Mouse (Mus musculus): ENCODE data around the gene Coq5. TPM values are rescaled to one million over a fixed set of nuclear protein-coding genes. Genes with fewer than 3 reads are reported as not detected.

Gene Coq5
- total RNA-seq, 2 experiments from 2014 or later, result 40.9 to 42.6 TPM

DNA sequence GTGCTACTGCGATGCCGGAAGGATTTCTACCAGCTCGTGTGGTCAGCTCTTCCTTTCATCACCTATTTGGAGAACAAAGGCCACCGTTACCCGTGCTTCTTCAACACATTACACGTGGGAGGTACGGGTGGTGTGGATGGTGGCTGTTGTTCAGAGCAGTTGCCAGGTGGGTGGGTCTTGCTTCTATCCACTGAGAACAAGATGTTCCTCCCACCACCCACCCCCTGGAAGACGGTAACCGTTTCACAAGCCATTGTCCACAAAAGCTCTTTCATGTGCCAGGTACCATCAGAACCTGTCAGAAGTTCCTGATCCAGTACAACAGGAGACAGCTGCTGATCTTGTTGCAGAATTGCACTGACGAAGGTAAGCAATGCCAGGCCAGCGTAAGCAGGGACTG lies 39.3 kb upstream of the Coq5 start:
- DNase-seq (ENCODE audit: low spot score in 2 of 2), result peak in 1 of 2 experiments; percentile 39
- no peak for TF ChIP-seq CTCF (conservative IDR thresholded peaks at IDR 0.05)
- Histone ChIP-seq H3K27ac (peak overlapping the region; percentile 93), H3K4me3 (peak overlapping the region; percentile 98)

DNA sequence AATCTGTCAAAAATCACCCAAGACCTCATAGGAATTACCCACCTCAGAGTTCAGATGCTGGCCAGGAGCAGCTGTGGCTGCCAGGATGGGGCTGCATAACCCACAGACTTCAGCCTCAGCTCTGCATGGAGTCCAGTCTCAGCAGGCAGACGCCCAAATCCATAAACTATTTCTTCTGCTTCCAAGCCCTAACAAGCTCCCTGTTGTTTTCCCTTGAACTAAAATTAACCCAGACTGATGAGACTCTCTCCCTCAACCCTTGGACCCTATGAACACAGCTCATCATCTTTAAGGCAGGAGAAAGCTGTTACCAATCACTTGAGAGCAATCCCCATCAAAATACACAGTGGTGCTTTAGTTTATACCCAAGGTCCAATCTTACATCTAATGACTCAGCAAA lies 24.0 kb upstream of the Coq5 start:
- TF ChIP-seq CTCF (conservative IDR thresholded peaks at IDR 0.05), result no peak
- no peak for DNase-seq (ENCODE audit: low spot score in 2 of 2)
- Histone ChIP-seq H3K27ac (no peak overlapping the region), H3K4me3 (no peak overlapping the region)

GRCm38 (mm10) chr5:115256909-115257546 lies 22.4 kb upstream of the Coq5 start:
- TF ChIP-seq CTCF (conservative IDR thresholded peaks at IDR 0.05), result no peak
- no peak for DNase-seq (ENCODE audit: low spot score in 2 of 2)
- H3K27ac ChIP-seq, result no peak overlapping the region

GRCm38 (mm10) chr5:115260356-115260755 lies 19.1 kb upstream of the Coq5 start:
- no peak overlapping the region for H3K4me3 ChIP-seq
- TF ChIP-seq CTCF (conservative IDR thresholded peaks at IDR 0.05), result no peak
- DNase-seq (ENCODE audit: low spot score in 2 of 2), result no peak

More at GRCm38 (mm10) chr5:115256909-115257546, 22.4 kb upstream of the Coq5 start:
- no peak overlapping the region for H3K4me3 ChIP-seq

GRCm38 (mm10) chr5:115261141-115261540 lies 18.3 kb upstream of the Coq5 start:
- DNase-seq (ENCODE audit: low spot score in 2 of 2), result no peak
- H3K27ac ChIP-seq, result no peak overlapping the region
- no peak overlapping the region for H3K4me3 ChIP-seq
- TF ChIP-seq CTCF (conservative IDR thresholded peaks at IDR 0.05), result no peak

More at GRCm38 (mm10) chr5:115260356-115260755, 19.1 kb upstream of the Coq5 start:
- H3K27ac ChIP-seq, result no peak overlapping the region

- TF ChIP-seq CTCF (conservative IDR thresholded peaks at IDR 0.05), result no peak
- Histone ChIP-seq H3K27ac (no peak overlapping the region), H3K4me3 (no peak overlapping the region)
- DNase-seq (ENCODE audit: low spot score in 2 of 2), result no peak
Observed at GRCm38 (mm10) chr5:115261880-115262279, 17.6 kb upstream of the Coq5 start.

GRCm38 (mm10) chr5:115262502-115263291 lies 16.8 kb upstream of the Coq5 start:
- H3K27ac ChIP-seq, result no peak overlapping the region
- DNase-seq (ENCODE audit: low spot score in 2 of 2), result no peak
- H3K4me3 ChIP-seq, result no peak overlapping the region
- TF ChIP-seq CTCF (conservative IDR thresholded peaks at IDR 0.05), result no peak

DNA sequence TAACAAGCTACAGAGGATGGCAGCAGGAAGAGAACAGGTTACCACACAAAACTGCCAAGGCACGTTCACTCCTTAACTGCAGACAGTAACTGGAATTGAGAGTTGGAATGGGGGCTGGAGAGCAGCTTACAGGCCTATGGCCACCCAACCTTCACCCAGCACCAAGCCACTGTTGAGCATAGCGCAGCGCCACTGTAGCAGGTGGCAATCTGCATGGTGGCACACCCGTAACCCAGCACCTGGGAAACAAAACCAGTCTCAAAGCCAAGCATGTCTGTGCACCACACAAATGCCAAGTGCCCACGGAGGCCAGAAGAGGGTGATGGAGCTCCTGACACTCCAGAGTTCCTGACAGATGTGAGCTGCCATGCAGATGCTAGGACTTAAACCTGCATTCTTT lies 13.1 kb upstream of the Coq5 start:
- H3K27ac ChIP-seq, result no peak overlapping the region
- H3K4me3 ChIP-seq, result no peak overlapping the region
- DNase-seq (ENCODE audit: low spot score in 2 of 2), result no peak
- no peak for TF ChIP-seq CTCF (conservative IDR thresholded peaks at IDR 0.05)

- Histone ChIP-seq H3K4me3 (no peak overlapping the region), H3K27ac (no peak overlapping the region)
- TF ChIP-seq CTCF (conservative IDR thresholded peaks at IDR 0.05), result no peak
- no peak for DNase-seq (ENCODE audit: low spot score in 2 of 2)
Observed at GRCm38 (mm10) chr5:115266787-115267468, 12.5 kb upstream of the Coq5 start.

GRCm38 (mm10) chr5:115267469-115268045 lies 11.9 kb upstream of the Coq5 start:
- TF ChIP-seq CTCF (conservative IDR thresholded peaks at IDR 0.05), result no peak
- no peak overlapping the region for H3K4me3 ChIP-seq
- DNase-seq (ENCODE audit: low spot score in 2 of 2), result no peak
- no peak overlapping the region for H3K27ac ChIP-seq

DNA sequence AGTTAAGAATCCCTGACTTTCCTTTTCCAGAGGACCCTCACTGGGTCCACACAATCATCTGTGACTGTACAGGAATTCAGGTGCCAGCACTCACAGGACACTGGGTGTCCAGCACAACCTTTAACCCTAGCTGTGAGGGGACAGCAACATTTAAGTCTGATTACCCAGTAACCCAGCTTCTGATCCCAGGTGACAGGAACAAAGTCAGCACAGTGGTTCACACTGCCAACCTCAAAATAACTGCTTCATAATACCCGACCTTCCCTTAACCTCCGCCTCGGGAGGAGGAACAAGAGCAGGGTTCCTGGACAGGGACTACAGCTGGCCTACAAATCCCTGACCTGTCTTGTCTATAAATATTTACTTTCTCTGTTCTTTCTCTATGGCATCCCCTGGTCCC lies 11.2 kb upstream of the Coq5 start:
- DNase-seq (ENCODE audit: low spot score in 2 of 2), result no peak
- TF ChIP-seq CTCF (conservative IDR thresholded peaks at IDR 0.05), result no peak

GRCm38 (mm10) chr5:115269969-115270368 lies 9.5 kb upstream of the Coq5 start:
- peak overlapping the region; percentile 26 for H3K4me3 ChIP-seq
- TF ChIP-seq CTCF (conservative IDR thresholded peaks at IDR 0.05), result no peak

More for the DNA sequence above, 11.2 kb upstream of the Coq5 start:
- Histone ChIP-seq H3K4me3 (no peak overlapping the region), H3K27ac (no peak overlapping the region)

More at GRCm38 (mm10) chr5:115269969-115270368, 9.5 kb upstream of the Coq5 start:
- no peak overlapping the region for H3K27ac ChIP-seq
- no peak for DNase-seq (ENCODE audit: low spot score in 2 of 2)
